Mouse (Mus musculus) kidney, postnatal 0 days (tissue): ENCODE data around the gene Trpv2. TPM values are rescaled to one million over a fixed set of nuclear protein-coding genes. Genes with fewer than 3 reads are reported as not detected.
A peak's percentile ranks its signal among the peaks of the same experiment; 100 is the strongest.

Source experiments
- ATAC-seq: fragments of 200-750 bp; cut with Nextera tagmentation; replicated peaks from 2 replicates; pipeline ENCODE4 v1.8.0; 2017; ENCODE audit warnings: low read depth, moderate number of reproducible peaks, moderate TSS enrichment, moderate library complexity; ENCODE audit not compliant: low FRiP score
- DNase-seq: peaks from one replicate; pipeline ENCODE4 v3.0.0-alpha.2; 2016; ENCODE audit warnings: low spot score
- H3K27ac ChIP-seq: fragments of 300-500 bp; sonication (generic); 2 replicates; pipeline ENCODE4 v1.5.1; 2014; ENCODE audit warnings: mild to moderate bottlenecking
- H3K27me3 ChIP-seq: fragments of 300-500 bp; sonication (generic); 2 replicates; pipeline ENCODE4 v1.6.1; 2014; ENCODE audit warnings: low read length, mixed read lengths; ENCODE audit not compliant: insufficient read depth
- H3K36me3 ChIP-seq: fragments of 300-500 bp; sonication (generic); 2 replicates; pipeline ENCODE4 v1.6.1; 2014; ENCODE audit warnings: low read length, mixed read lengths; ENCODE audit not compliant: insufficient read depth
- H3K4me1 ChIP-seq: fragments of 300-500 bp; sonication (generic); replicated peaks from 2 replicates; pipeline ENCODE4 v1.6.1; 2014; ENCODE audit warnings: antibody characterized with exemption, low read length, mixed read lengths; ENCODE audit not compliant: insufficient read depth
- H3K4me2 ChIP-seq: fragments of 300-500 bp; sonication (generic); 2 replicates; pipeline ENCODE4 v1.6.1; 2014; ENCODE audit warnings: mild to moderate bottlenecking, low read length, moderate library complexity, mixed read lengths
- H3K4me3 ChIP-seq: fragments of 300-500 bp; sonication (generic); replicated peaks from 2 replicates; pipeline ENCODE4 v1.5.1; 2014; ENCODE audit warnings: low read depth, low read length
- H3K9ac ChIP-seq: fragments of 300-500 bp; sonication (generic); 2 replicates; pipeline ENCODE4 v1.6.1; 2014; ENCODE audit warnings: low read depth, low read length
- H3K9me3 ChIP-seq: fragments of 300-500 bp; sonication (generic); replicated peaks from 2 replicates; pipeline ENCODE4 v1.6.1; 2016; ENCODE audit warnings: low read length, inconsistent platforms, mixed read lengths
- CTCF ChIP-seq: IDR thresholded peaks from 2 replicates; pipeline ENCODE4 v1.5.1; 2016; ENCODE audit warnings: antibody characterized with exemption, low read depth, mild to moderate bottlenecking, moderate library complexity
- WGBS: fragments of 180-500 bp; shearing (Covaris S2); extraction: QIAGEN DNeasy Blood & Tissue Kit; methylation state at CpG from one replicate; pipeline ENCODE4 v1.1.7; 2014; 5-methylcytosine and 5-hydroxymethylcytosine counted together
- polyA plus RNA-seq: library from polyadenylated mRNA; unstranded; fragments of >200 nt; fragmentation: Nextera tagmentation; extraction: Ambion mirVana; gene quantifications from 2 replicates; pipeline ENCODE4 v1.2.1, GENCODE M21; 2015

Gene Trpv2
- polyA plus RNA-seq, 1 experiment from 2014 or later = 1.7 TPM

GRCm38 (mm10) chr11:62557205-62557604 is 17.1 kb upstream of the Trpv2 start:
- no peak overlapping the region for H3K4me2 ChIP-seq
- ATAC-seq (no peak), DNase-seq (no peak)
- H3K9ac ChIP-seq = no peak overlapping the region
- no peak overlapping the region for H3K27ac ChIP-seq
- H3K9me3 ChIP-seq = no peaks in the 10 kb centered on the region
- H3K4me3 ChIP-seq = no peak overlapping the region
- H3K36me3 ChIP-seq = peaks cover 9% of the 10 kb centered on the region; the same call in 1 of the 2 replicates
- no peak for TF ChIP-seq CTCF
- H3K27me3 ChIP-seq = no peaks in the 10 kb centered on the region
- H3K4me1 ChIP-seq = peaks cover 19% of the 10 kb centered on the region
- WGBS = 61% methylated on average over 5 of the region's 5 CpGs

- peaks cover 9% of the 10 kb centered on the region; the same call in 1 of the 2 replicates for H3K36me3 ChIP-seq
- ATAC-seq (no peak), DNase-seq (no peak)
- H3K9me3 ChIP-seq = no peaks in the 10 kb centered on the region
- peaks cover 19% of the 10 kb centered on the region for H3K4me1 ChIP-seq
- TF ChIP-seq CTCF = no peak
- peak overlapping the region; percentile 25 for H3K27ac ChIP-seq
- no peaks in the 10 kb centered on the region for H3K27me3 ChIP-seq
- no peak overlapping the region for H3K4me2 ChIP-seq
- H3K4me3 ChIP-seq = no peak overlapping the region
- no peak overlapping the region for H3K9ac ChIP-seq
- WGBS = 65% methylated on average over 2 of the region's 2 CpGs
These were observed 16.1 kb upstream of the Trpv2 start for GRCm38 (mm10) chr11:62558152-62558551.

DNA sequence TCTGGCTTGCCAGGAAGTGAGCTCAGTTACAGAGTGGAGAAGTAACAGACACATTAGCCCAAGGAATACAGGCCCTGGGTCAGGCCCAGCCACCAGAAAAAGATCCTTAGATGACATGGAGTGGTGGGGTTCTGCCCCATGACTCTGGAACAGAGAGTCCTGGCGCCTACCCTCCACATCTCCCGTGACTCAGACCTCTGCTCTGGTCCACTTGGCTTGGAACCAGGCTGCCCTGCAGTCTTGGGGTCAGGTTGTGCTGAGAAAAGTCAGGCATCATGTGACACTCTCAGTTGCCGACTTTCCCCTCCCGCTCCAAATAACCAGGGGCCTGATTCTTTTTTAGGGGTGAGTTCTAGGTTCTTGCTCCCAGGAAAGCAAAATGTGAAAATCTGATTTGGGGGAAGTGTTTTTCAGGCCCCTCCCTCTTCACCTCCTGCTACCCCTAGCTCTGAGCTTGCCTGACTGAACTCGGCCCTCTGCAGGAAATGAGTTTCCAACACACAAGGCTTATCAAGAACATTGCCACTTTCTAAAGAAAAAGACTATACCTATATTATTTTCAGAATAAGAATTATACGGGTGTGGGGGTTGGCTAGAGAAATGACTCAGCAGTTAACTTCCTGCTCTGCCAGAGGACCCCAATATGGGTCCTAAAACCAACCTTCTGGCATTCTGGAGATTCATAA is 15.2 kb upstream of the Trpv2 start:
- ATAC-seq = peak; percentile 87
- H3K27ac ChIP-seq = peak overlapping the region; percentile 25
- H3K36me3 ChIP-seq = peaks cover 6% of the 10 kb centered on the region; the same call in 1 of the 2 replicates
- 23% methylated on average over 6 of the region's 6 CpGs for WGBS
- TF ChIP-seq CTCF = no peak
- peak; percentile 52 for DNase-seq
- no peaks in the 10 kb centered on the region for H3K9me3 ChIP-seq
- no peaks in the 10 kb centered on the region for H3K27me3 ChIP-seq
- no peak overlapping the region for H3K4me3 ChIP-seq
- H3K9ac ChIP-seq = no peak overlapping the region
- H3K4me1 ChIP-seq = peaks cover 12% of the 10 kb centered on the region
- no peak overlapping the region for H3K4me2 ChIP-seq

DNA sequence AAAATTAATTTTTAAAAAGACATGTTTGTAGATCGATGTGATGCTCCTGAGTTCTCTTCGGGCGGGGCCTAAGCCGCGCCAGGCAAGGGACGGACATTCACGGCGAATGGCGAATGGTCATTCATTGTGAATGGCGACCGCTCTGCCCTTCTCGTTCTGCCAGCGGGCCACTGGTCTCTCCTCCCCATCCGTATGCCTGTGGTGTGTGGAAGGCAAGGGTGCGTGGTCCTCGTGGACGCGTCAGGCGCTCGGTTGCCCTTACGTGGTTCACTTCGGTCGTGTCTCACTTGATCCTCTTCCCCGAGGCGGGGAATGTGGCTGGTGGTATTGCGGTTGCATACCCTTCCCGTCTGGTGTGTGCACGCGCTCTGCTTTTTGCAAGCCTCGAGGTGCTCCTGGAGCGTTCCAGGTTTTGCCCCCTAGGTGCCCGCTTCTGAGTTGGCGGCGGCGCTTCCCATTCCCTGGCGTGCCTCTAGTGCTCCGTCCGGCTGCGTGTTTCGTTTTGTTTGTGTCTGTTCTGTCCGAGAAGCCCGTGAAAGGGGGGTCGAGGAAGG is 13.7 kb upstream of the Trpv2 start:
- Histone ChIP-seq H3K27ac (no peak overlapping the region), H3K27me3 (no peaks in the 10 kb centered on the region), H3K4me1 (no peaks in the 10 kb centered on the region), H3K4me3 (peak overlapping the region; percentile 32), H3K9me3 (no peaks in the 10 kb centered on the region), H3K36me3 (no peaks in the 10 kb centered on the region), H3K9ac (peak overlapping the region; percentile 35; the same call in 1 of the 2 replicates), H3K4me2 (peak overlapping the region; percentile 58)
- 41% methylated on average over 43 of the region's 43 CpGs for WGBS
- TF ChIP-seq CTCF = no peak
- ATAC-seq = no peak
- no peak for DNase-seq

DNA sequence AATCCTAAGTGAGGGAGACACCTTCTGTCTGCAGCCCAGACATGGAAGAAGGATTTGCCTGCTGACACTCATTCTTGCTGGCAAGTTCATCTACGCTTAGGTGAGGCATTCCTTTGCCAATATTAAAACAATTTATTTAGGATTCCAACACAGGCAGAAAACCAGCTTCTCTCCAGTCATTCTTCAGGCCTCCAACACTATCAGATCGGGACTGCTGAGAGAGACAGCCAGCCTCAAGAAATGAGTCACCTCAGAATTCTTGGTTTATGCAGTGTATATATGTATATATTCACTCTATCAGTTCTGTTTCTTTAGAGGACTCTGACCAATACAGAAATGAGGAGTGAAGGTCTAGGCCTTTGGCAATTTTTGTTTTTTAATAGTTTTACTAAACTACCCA is 10.7 kb upstream of the Trpv2 start:
- Histone ChIP-seq H3K4me3 (no peak overlapping the region), H3K4me1 (no peaks in the 10 kb centered on the region), H3K36me3 (no peaks in the 10 kb centered on the region), H3K27me3 (no peaks in the 10 kb centered on the region), H3K27ac (no peak overlapping the region), H3K9me3 (no peaks in the 10 kb centered on the region), H3K9ac (no peak overlapping the region), H3K4me2 (no peak overlapping the region)
- WGBS = 90% methylated on average over 2 of the region's 2 CpGs
- TF ChIP-seq CTCF = no peak
- DNase-seq = no peak
- no peak for ATAC-seq

- no peak overlapping the region for H3K27ac ChIP-seq
These were observed 8.5 kb upstream of the Trpv2 start for GRCm38 (mm10) chr11:62565747-62566146.

More at GRCm38 (mm10) chr11:62565747-62566146, 8.5 kb upstream of the Trpv2 start:
- TF ChIP-seq CTCF = no peak
- ATAC-seq (no peak), DNase-seq (peak; percentile 58)
- Histone ChIP-seq H3K9me3 (no peaks in the 10 kb centered on the region), H3K4me3 (no peak overlapping the region), H3K4me1 (no peaks in the 10 kb centered on the region), H3K36me3 (no peaks in the 10 kb centered on the region), H3K9ac (no peak overlapping the region), H3K4me2 (no peak overlapping the region; the same call in 1 of the 2 replicates), H3K27me3 (no peaks in the 10 kb centered on the region)
- WGBS = 26% methylated on average over 5 of the region's 7 CpGs
